In the genomic region with DNA sequence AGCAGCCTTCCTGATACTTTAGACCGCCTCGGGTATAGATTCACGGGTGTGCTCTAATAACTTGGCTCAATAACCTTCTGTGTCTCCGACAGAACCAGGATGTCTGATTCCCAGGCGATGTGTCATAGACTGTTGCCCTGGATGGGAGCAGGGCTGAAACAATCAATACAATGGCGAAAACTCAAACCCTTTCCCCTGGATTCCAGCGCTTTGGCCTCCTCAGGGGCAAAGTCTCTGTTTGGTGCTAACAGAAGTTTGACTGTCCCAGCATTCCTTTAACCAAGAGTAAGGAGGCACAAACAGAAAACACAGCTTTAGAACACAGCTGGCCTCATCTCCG, we compare ENCODE assay signal across 15 mouse cellular contexts. TPM values are rescaled to one million over a fixed set of nuclear protein-coding genes. Genes with fewer than 3 reads are reported as not detected.
DNase-seq lines count a peak whose midpoint lies in the region; ATAC-seq and TF ChIP-seq lines count a peak whose summit lies in the region.
"Had no signal": no experiment of that assay in that cellular context is flagged by ENCODE, and none has a peak within 500 bp of the region (broad histone marks: within the 10 kb centered on the region; RNA-seq: fewer than 3 reads in every experiment).

No protein-coding gene starts in this region.

- no peak overlapping the region for H3K4me2 ChIP-seq in hindbrain, embryonic 15.5 days
- H3K4me2 ChIP-seq in hindbrain, embryonic 13.5 days, result no peak overlapping the region
- no peak overlapping the region for H3K4me2 ChIP-seq in liver, embryonic 16.5 days (ENCODE audit: low read depth, low read length)
- no peak overlapping the region for H3K4me2 ChIP-seq in forebrain, embryonic 16.5 days (ENCODE audit: low read length)
- H3K4me2 ChIP-seq in liver, postnatal 0 days (ENCODE audit: low read depth, low read length), result no peak overlapping the region
- H3K4me2 ChIP-seq: heart, embryonic 11.5 days had no signal

- H3K27me3 ChIP-seq in hindbrain, embryonic 15.5 days, result peaks cover 16% of the 10 kb centered on the region; the same call in 1 of the 2 replicates
- H3K27me3 ChIP-seq in hindbrain, embryonic 13.5 days, result peaks cover 28% of the 10 kb centered on the region
- H3K27me3 ChIP-seq in liver, embryonic 16.5 days (ENCODE audit: control insufficient read depth, insufficient read depth, low read depth, low read length), result no peaks in the 10 kb centered on the region
- H3K27me3 ChIP-seq in forebrain, embryonic 16.5 days (replicated peaks; ENCODE audit: control insufficient read depth, insufficient read depth, low read length), result peaks cover 5% of the 10 kb centered on the region
- no peaks in the 10 kb centered on the region for H3K27me3 ChIP-seq in liver, postnatal 0 days (ENCODE audit: insufficient read depth, low read length)

- no peak overlapping the region for H3K4me3 ChIP-seq in hindbrain, embryonic 15.5 days
- H3K4me3 ChIP-seq in hindbrain, embryonic 13.5 days, result no peak overlapping the region
- no peak overlapping the region for H3K4me3 ChIP-seq in liver, embryonic 16.5 days (ENCODE audit: low read depth, low read length)
- H3K4me3 ChIP-seq in forebrain, embryonic 16.5 days (replicated peaks; ENCODE audit: low read length), result no peak overlapping the region
- no peak overlapping the region for H3K4me3 ChIP-seq in liver, postnatal 0 days (ENCODE audit: low read depth, low read length)
- H3K4me3 ChIP-seq: limb, embryonic 13.5 days; megakaryocyte, embryonic 14.5 days had no signal

- no peaks in the 10 kb centered on the region for H3K36me3 ChIP-seq in hindbrain, embryonic 15.5 days
- no peaks in the 10 kb centered on the region for H3K36me3 ChIP-seq in hindbrain, embryonic 13.5 days
- no peaks in the 10 kb centered on the region for H3K36me3 ChIP-seq in liver, embryonic 16.5 days (ENCODE audit: control insufficient read depth, insufficient read depth)
- no peaks in the 10 kb centered on the region for H3K36me3 ChIP-seq in forebrain, embryonic 16.5 days (ENCODE audit: control insufficient read depth, insufficient read depth)
- no peaks in the 10 kb centered on the region for H3K36me3 ChIP-seq in liver, postnatal 0 days (replicated peaks; ENCODE audit: insufficient read depth, low read length)
- H3K36me3 ChIP-seq: limb, embryonic 13.5 days had no signal

- H3K4me1 ChIP-seq in hindbrain, embryonic 15.5 days (replicated peaks), result 0 out of 2 replicates have a peak, but pooled peaks cover 3% of the 10 kb centered on the region
- 0 out of 2 replicates have a peak, but pooled peaks cover 4% of the 10 kb centered on the region for H3K4me1 ChIP-seq in hindbrain, embryonic 13.5 days (replicated peaks)
- no peaks in the 10 kb centered on the region; the same call in 1 of the 2 replicates for H3K4me1 ChIP-seq in liver, embryonic 16.5 days (ENCODE audit: control insufficient read depth, low read depth, low read length)
- H3K4me1 ChIP-seq in forebrain, embryonic 16.5 days (replicated peaks; ENCODE audit: control insufficient read depth, insufficient read depth, low read length), result no peaks in the 10 kb centered on the region
- no peaks in the 10 kb centered on the region for H3K4me1 ChIP-seq in liver, postnatal 0 days (ENCODE audit: insufficient read depth)
- H3K4me1 ChIP-seq: limb, embryonic 13.5 days had no signal

- no peaks in the 10 kb centered on the region for H3K9me3 ChIP-seq in hindbrain, embryonic 15.5 days
- no peaks in the 10 kb centered on the region for H3K9me3 ChIP-seq in hindbrain, embryonic 13.5 days
- no peaks in the 10 kb centered on the region for H3K9me3 ChIP-seq in liver, embryonic 16.5 days (replicated peaks; ENCODE audit: control insufficient read depth, low read length)
- H3K9me3 ChIP-seq in forebrain, embryonic 16.5 days (ENCODE audit: control insufficient read depth, low read length), result no peaks in the 10 kb centered on the region
- H3K9me3 ChIP-seq in liver, postnatal 0 days (ENCODE audit: low read length), result no peaks in the 10 kb centered on the region
- H3K9me3 ChIP-seq: limb, embryonic 13.5 days had no signal

- no peak for TF ChIP-seq EP300 in liver, postnatal 0 days (IDR thresholded peaks at IDR 0.05; ENCODE audit: low read depth)

- no peak overlapping the region for H3K27ac ChIP-seq in hindbrain, embryonic 15.5 days (replicated peaks)
- no peak overlapping the region for H3K27ac ChIP-seq in hindbrain, embryonic 13.5 days
- no peak overlapping the region for H3K27ac ChIP-seq in liver, embryonic 16.5 days (ENCODE audit: low read length)
- H3K27ac ChIP-seq in forebrain, embryonic 16.5 days (ENCODE audit: low read length), result no peak overlapping the region
- no peak overlapping the region for H3K27ac ChIP-seq in liver, postnatal 0 days (ENCODE audit: low read depth)
- H3K27ac ChIP-seq: limb, embryonic 13.5 days had no signal

- peak; percentile 16; the same call in 1 of the 2 replicates for ATAC-seq in hindbrain, embryonic 15.5 days (ENCODE audit: low FRiP score, low read depth)
- no peak; the same call in 1 of the 2 replicates for ATAC-seq in hindbrain, embryonic 13.5 days (ENCODE audit: low FRiP score)
- ATAC-seq in liver, embryonic 16.5 days (ENCODE audit: low read depth), result peak; percentile 63; the same call in 1 of the 2 replicates
- ATAC-seq in forebrain, embryonic 16.5 days, result peak; percentile 46; the same call in 1 of the 2 replicates
- peak; percentile 85 for ATAC-seq in liver, postnatal 0 days

- no peak for DNase-seq in liver
- DNase-seq in liver, postnatal 0 days, result peak; percentile 27
- no peak for DNase-seq in embryo, embryonic 10.5 days (ENCODE audit: low spot score)

- 62% methylated on average over 8 of the region's 8 CpGs for WGBS in hindbrain, embryonic 15.5 days
- WGBS in hindbrain, embryonic 13.5 days, result 65% methylated on average over 8 of the region's 8 CpGs
- 44% methylated on average over 8 of the region's 8 CpGs for WGBS in liver, embryonic 16.5 days (ENCODE audit: insufficient replicate concordance)
- 62% methylated on average over 8 of the region's 8 CpGs for WGBS in forebrain, embryonic 16.5 days
- WGBS in liver, postnatal 0 days (ENCODE audit: insufficient replicate concordance), result 47% methylated on average over 8 of the region's 8 CpGs

- no peak for TF ChIP-seq CTCF in liver, postnatal 0 days (IDR thresholded peaks at IDR 0.05; ENCODE audit: low read depth)

- no peak overlapping the region for H3K9ac ChIP-seq in hindbrain, embryonic 15.5 days
- H3K9ac ChIP-seq in hindbrain, embryonic 13.5 days, result no peak overlapping the region
- no peak overlapping the region for H3K9ac ChIP-seq in liver, embryonic 16.5 days (ENCODE audit: low read depth, low read length)
- no peak overlapping the region for H3K9ac ChIP-seq in forebrain, embryonic 16.5 days (replicated peaks; ENCODE audit: low read depth, low read length)
- no peak overlapping the region for H3K9ac ChIP-seq in liver, postnatal 0 days (replicated peaks)
- H3K9ac ChIP-seq: limb, embryonic 13.5 days had no signal

RNA-seq across cellular contexts. Expression of gene Theg, which starts 8.4 kb away (rescaled TPM):
- not detected in 2 replicates for polyA plus RNA-seq in hindbrain, embryonic 15.5 days (2015; fragmentation: Nextera tagmentation; extraction: Ambion mirVana)
- not detected in 2 replicates for polyA plus RNA-seq in hindbrain, embryonic 13.5 days (2015; fragmentation: Nextera tagmentation; extraction: Ambion mirVana)
- polyA plus RNA-seq in liver, embryonic 16.5 days (2015; fragmentation: Nextera tagmentation; extraction: Ambion mirVana), result not detected in 2 replicates
- not detected in 2 replicates for polyA plus RNA-seq in forebrain, embryonic 16.5 days (2015; fragmentation: Nextera tagmentation; extraction: Ambion mirVana)
- not detected in 2 replicates for polyA plus RNA-seq in liver, postnatal 0 days (2015; fragmentation: Nextera tagmentation; extraction: Ambion mirVana)
- polyA plus RNA-seq: brain, embryonic 14.5 days; embryonic facial prominence, embryonic 14.5 days; heart, embryonic 11.5 days; limb, embryonic 13.5 days; lung, postnatal 0 days; neural tube, embryonic 11.5 days; urinary bladder, adult 2 months had no signal

RNA-seq across cellular contexts. Expression of gene C2cd4c, which starts 18.3 kb away (rescaled TPM):
- 0.54 and 0.60 TPM in 2 replicates for polyA plus RNA-seq in hindbrain, embryonic 15.5 days (2015; fragmentation: Nextera tagmentation; extraction: Ambion mirVana)
- polyA plus RNA-seq in hindbrain, embryonic 13.5 days (2015; fragmentation: Nextera tagmentation; extraction: Ambion mirVana), result 0.17 and 0.27 TPM in 2 replicates
- not detected in 2 replicates for polyA plus RNA-seq in liver, embryonic 16.5 days (2015; fragmentation: Nextera tagmentation; extraction: Ambion mirVana)
- 0.25 and 0.32 TPM in 2 replicates for polyA plus RNA-seq in forebrain, embryonic 16.5 days (2015; fragmentation: Nextera tagmentation; extraction: Ambion mirVana)
- polyA plus RNA-seq in liver, postnatal 0 days (2015; fragmentation: Nextera tagmentation; extraction: Ambion mirVana), result not detected in 2 replicates
- polyA plus RNA-seq: embryonic facial prominence, embryonic 14.5 days; heart, embryonic 11.5 days; lung, postnatal 0 days had no signal

RNA-seq across cellular contexts. Expression of gene Mier2, which starts 40.6 kb away (rescaled TPM):
- polyA plus RNA-seq in hindbrain, embryonic 15.5 days (2015; fragmentation: Nextera tagmentation; extraction: Ambion mirVana), result 64.8 and 75.6 TPM in 2 replicates
- polyA plus RNA-seq in hindbrain, embryonic 13.5 days (2015; fragmentation: Nextera tagmentation; extraction: Ambion mirVana), result 52.4 and 57.1 TPM in 2 replicates
- 10.6 and 11.6 TPM in 2 replicates for polyA plus RNA-seq in liver, embryonic 16.5 days (2015; fragmentation: Nextera tagmentation; extraction: Ambion mirVana)
- 59.8 and 68.5 TPM in 2 replicates for polyA plus RNA-seq in forebrain, embryonic 16.5 days (2015; fragmentation: Nextera tagmentation; extraction: Ambion mirVana)
- polyA plus RNA-seq in liver, postnatal 0 days (2015; fragmentation: Nextera tagmentation; extraction: Ambion mirVana), result 8.6 and 9.0 TPM in 2 replicates

RNA-seq across cellular contexts. Expression of gene Shc2, which starts 42.2 kb away (rescaled TPM):
- 28.1 and 28.5 TPM in 2 replicates for polyA plus RNA-seq in hindbrain, embryonic 15.5 days (2015; fragmentation: Nextera tagmentation; extraction: Ambion mirVana)
- 24.5 and 26.5 TPM in 2 replicates for polyA plus RNA-seq in hindbrain, embryonic 13.5 days (2015; fragmentation: Nextera tagmentation; extraction: Ambion mirVana)
- polyA plus RNA-seq in liver, embryonic 16.5 days (2015; fragmentation: Nextera tagmentation; extraction: Ambion mirVana), result 0.06 and 0.08 TPM in 2 replicates
- polyA plus RNA-seq in forebrain, embryonic 16.5 days (2015; fragmentation: Nextera tagmentation; extraction: Ambion mirVana), result 12.3 and 16.0 TPM in 2 replicates
- polyA plus RNA-seq in liver, postnatal 0 days (2015; fragmentation: Nextera tagmentation; extraction: Ambion mirVana), result 0.05 and 0.07 TPM in 2 replicates

RNA-seq across cellular contexts. Expression of gene Odf3l2, which starts 50.0 kb away (rescaled TPM):
- 0.13 and 0.43 TPM in 2 replicates for polyA plus RNA-seq in hindbrain, embryonic 15.5 days (2015; fragmentation: Nextera tagmentation; extraction: Ambion mirVana)
- polyA plus RNA-seq in hindbrain, embryonic 13.5 days (2015; fragmentation: Nextera tagmentation; extraction: Ambion mirVana), result not detected in 2 replicates
- not detected in 2 replicates for polyA plus RNA-seq in liver, embryonic 16.5 days (2015; fragmentation: Nextera tagmentation; extraction: Ambion mirVana)
- polyA plus RNA-seq in forebrain, embryonic 16.5 days (2015; fragmentation: Nextera tagmentation; extraction: Ambion mirVana), result 0.28 TPM in 1 of 2 replicates, not detected in the other
- polyA plus RNA-seq in liver, postnatal 0 days (2015; fragmentation: Nextera tagmentation; extraction: Ambion mirVana), result not detected in 2 replicates
- polyA plus RNA-seq: embryonic facial prominence, embryonic 14.5 days; heart, embryonic 11.5 days; limb, embryonic 13.5 days; lung, postnatal 0 days; neural tube, embryonic 11.5 days; urinary bladder, adult 2 months had no signal
